Comparison of ENCODE assay signal across 15 mouse cellular contexts in the genomic region with DNA sequence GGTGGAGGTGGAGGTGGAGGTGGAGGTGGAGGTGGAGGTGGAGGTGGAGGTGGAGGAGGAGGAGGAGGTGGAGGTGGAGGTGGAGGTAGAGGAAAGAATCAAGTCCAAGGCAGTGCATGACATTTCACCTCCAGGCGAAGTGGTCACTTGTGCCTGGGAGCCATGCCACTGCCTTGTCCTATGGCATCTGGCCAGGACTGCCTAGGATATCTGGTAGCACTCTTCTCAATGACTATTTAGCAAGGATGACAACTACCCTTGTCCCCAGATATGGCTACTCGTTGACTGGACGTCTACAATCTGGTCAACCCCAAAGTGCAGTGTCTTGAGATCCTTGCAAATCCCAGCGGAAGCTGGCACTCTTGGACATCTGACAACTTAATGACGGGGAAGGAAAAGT.
"Had no signal": no experiment of that assay in that cellular context is flagged by ENCODE, and none has a peak within 500 bp of the region (broad histone marks: within the 10 kb centered on the region; RNA-seq: fewer than 3 reads in every experiment).

No protein-coding gene starts in this region.

- H3K9ac ChIP-seq: limb, embryonic 13.5 days; liver, embryonic 15.5 days; lung, embryonic 14.5 days; neural tube, embryonic 15.5 days had no signal

- H3K4me3 ChIP-seq: limb, embryonic 13.5 days; liver, embryonic 15.5 days; midbrain, embryonic 10.5 days; myocyte; neural tube, embryonic 15.5 days had no signal

- H3K4me1 ChIP-seq: limb, embryonic 13.5 days; midbrain, embryonic 10.5 days; neural tube, embryonic 15.5 days had no signal

- H3K27me3 ChIP-seq: limb, embryonic 13.5 days; liver, embryonic 15.5 days; neural tube, embryonic 15.5 days had no signal

- DNase-seq: layer of hippocampus, adult 9-11 months; left cerebral cortex, postnatal 4 days; lung, embryonic 14.5 days; lung, postnatal 10 days; lung, postnatal 4 days; midbrain, embryonic 14.5 days; right cerebral cortex, adult 18-20 months; right cerebral cortex, postnatal 25 days; thymus, postnatal 4 days had no signal

- H3K27ac ChIP-seq: limb, embryonic 13.5 days; liver, embryonic 15.5 days; midbrain, embryonic 10.5 days; neural tube, embryonic 15.5 days; stomach, postnatal 0 days had no signal

- H3K36me3 ChIP-seq: limb, embryonic 13.5 days; liver, embryonic 15.5 days; midbrain, embryonic 10.5 days; neural tube, embryonic 15.5 days had no signal
